Mouse (Mus musculus): Measurements from ENCODE around the gene Gm14434.
"Not testable (repeated sequence)": the region's sequence is repeated elsewhere in the genome, so short reads cannot be mapped to it uniquely, and the experiment has no call there.

Gene Gm14434

GRCm38 (mm10) chr2:176486683-176487082 lies at the start of gene Gm14434:
Gene Gm14434 (minus strand): TSS chr2:176486783.
- DNase-seq (ENCODE audit: low spot score) = not testable (repeated sequence)

DNA sequence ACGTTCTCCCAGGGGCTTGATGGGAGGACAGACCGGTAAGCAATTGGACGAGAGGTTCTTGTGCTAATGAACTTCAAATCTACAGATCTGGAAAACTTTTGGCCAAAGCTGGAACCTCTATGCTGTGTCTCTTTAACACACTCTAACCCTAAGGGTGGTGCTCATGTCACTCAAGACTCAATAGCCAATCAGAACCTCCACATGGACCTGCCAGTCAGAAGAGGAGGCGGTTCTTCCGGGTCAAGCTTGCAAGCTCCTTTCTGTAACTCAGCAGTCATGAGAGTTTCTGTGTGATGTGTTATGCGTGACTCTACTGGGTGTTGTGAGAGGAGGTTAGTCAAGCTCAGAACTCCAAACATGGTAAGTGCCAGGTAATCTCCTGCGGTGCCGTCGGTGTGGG lies 34.2 kb upstream of the Gm14434 start, which contains the start of gene Zfp967:
TSS of gene Zfp967 (plus strand) at position 301 of the 400 bp plus-strand sequence.
- not testable (repeated sequence) for DNase-seq (ENCODE audit: low spot score)

DNA sequence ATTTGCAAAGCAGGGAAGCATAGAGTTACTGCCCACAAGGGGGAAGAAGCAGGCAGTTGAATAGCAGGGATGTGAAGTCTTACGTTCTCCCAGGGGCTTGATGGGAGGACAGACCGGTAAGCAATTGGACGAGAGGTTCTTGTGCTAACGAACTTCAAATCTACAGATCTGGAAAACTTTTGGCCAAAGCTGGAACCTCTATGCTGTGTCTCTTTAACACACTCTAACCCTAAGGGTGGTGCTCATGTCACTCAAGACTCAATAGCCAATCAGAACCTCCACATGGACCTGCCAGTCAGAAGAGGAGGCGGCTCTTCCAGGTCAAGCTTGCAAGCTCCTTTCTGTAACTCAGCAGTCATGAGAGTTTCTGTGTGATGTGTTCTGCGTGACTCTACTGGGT lies 63.3 kb downstream of the Gm14434 start, which contains the start of gene Gm14435:
TSS of gene Gm14435 (plus strand) at position 301 of the 400 bp plus-strand sequence.
- not testable (repeated sequence) for DNase-seq (ENCODE audit: low spot score)
